Mouse (Mus musculus) right cerebral cortex, postnatal 36 days (tissue): ENCODE data around the gene Men1.
A peak's percentile ranks its signal among the peaks of the same experiment; 100 is the strongest.
"Not testable (repeated sequence)": the region's sequence is repeated elsewhere in the genome, so short reads cannot be mapped to it uniquely, and the experiment has no call there.

ENCODE experiments used
- DNase-seq, 2 experiments: peaks; one replicate each; pipeline ENCODE4 v3.0.0; 2022; ENCODE audit warnings: low spot score in 2 of 2, mixed read lengths in 1 of 2

Men1 gene

DNA sequence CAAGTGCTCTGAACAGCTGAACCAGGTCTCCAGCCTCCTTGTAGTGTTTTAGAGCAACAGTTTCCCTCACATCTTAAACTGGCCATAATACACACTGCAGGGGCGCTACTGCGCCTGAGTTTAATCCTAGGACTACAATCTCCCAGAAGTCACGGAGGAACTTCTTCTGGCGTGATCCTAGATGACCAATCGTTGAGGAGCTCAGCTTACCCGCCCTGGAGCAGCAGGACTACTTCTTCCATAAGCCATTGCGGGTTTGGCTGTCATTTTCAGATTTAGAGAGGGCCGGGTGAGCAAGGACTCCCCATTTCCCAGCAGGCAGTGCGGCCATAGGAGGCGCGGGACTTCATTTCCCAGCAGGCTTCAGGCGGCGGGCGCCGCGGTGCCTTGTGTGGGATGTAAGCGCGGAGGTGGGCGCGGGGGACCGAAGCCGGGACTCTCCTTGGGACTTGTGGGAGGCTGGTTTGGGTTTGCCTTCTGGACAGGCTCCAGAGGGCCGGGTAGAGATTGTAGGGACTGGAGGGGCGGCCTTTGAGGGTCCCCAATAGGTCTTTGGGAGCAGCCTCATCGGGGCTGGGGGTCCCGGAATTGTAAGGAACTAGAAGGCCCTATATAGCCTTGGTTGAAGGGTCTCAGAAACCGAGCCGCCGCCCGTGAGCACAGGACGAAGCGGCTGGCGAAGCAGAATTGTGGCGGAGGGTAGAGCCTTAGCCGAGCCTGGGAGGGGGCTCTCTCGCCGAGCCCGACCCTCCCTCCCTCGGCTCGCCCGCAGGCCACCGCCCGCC lies at the start of gene Men1:
Gene Men1 (plus strand): TSS at position 307 of the 785 bp plus-strand sequence.
- DNase-seq = peak; percentile 96 to 97

DNA sequence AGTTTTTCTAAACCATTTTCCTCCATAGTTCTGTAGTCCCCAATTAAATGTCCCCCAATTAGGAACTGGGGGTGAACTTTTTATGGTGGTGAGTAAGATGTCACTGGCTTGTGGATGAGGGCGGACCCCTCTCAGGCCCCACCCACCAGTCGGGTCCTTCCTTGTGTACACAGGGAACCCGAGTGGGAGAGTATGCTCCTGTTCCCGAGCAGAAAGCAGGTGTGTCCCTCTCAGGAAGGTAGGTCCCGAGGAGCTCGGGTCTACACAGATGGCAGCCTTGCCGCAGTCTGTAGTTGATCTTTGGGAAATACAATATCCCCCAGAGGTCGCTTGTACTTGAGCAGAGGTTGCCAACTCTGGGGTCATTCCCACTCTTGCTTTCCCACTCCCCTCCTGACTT lies 49.6 kb upstream of the Men1 start:
- DNase-seq = no peak

DNA sequence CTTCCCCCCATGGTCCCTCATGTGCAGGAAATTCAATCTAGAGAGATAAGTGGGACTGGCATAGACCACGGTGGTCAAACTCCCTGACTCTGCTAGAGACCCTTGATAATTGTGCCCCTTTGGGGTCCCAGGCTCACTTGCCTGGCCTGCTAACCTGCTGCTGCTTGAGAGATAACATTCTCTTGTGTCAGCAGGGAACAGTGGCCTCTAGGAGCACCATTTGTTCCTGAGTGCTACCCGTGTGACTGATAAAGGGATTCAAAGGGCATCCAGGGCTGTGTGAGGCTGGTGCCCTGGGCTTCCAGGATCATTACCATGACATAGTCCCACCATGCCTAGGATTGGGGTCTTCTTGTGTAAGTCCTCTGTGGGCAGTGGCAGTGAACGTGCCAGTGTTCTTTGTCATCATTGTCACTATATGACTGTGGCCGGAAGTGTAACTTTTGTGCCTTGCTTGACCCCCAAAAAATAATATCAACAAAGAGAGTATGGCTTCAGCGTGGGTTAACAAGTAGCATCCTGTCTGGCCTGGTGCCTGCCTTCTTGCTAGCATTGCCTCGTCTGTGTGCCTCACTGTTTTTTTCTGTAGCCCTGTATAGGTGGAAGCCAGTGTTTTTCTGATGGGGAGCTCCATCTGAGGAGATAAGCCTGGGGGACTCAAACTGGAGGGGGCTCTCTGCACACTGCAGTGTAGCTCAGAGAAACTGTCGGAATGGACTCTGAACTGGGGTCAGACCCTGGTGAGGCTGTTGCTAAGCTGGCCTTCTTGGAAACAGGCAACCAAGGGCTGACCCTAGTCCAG lies 48.9 kb upstream of the Men1 start:
- no peak for DNase-seq

DNA sequence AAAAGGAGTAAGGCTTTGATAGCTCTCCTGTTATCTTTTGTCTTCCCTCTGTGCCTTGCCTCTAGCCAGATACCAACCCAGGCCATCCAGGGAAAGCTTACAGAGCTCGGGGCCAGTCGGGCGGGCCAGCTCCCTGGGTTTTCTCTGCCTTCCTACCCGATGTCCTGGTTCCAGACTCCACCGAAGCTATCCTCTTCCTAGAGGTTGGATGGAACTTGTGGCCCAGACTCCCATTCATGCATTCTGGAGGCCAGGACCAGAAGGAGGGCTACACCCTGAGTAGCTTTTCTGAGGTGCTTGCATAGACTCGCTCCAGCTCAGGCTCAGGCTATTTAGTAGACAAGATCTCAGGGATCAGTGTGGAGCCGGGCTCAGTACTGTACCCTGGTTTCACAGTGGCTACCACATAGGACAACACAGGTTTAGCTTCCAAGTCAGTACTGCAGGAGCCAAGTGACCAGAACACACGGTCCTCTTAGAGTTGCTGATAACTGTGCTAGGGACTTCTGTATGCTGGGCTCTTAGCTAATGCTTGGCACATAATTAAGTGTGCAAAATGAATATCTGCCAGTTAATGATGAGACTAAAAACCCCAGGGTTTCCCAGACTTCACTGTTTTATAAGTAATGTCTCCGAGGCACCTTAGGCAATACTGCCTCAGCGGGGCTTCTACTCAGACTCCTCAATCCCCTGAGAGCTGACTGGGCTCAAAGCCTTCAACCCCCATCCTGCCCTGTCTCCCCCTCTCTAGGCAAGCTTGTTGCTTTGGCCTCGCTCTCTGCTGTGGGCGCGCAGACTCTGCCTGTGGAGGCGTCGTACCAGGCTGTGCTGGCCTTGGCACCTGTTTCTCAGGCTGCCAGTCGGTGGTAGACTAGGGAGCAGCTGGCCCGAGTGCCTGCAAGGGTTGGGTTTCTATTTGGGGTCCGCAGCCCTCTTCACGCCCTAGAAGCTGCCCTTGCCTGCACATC lies 48.1 kb upstream of the Men1 start:
- no peak for DNase-seq

DNA sequence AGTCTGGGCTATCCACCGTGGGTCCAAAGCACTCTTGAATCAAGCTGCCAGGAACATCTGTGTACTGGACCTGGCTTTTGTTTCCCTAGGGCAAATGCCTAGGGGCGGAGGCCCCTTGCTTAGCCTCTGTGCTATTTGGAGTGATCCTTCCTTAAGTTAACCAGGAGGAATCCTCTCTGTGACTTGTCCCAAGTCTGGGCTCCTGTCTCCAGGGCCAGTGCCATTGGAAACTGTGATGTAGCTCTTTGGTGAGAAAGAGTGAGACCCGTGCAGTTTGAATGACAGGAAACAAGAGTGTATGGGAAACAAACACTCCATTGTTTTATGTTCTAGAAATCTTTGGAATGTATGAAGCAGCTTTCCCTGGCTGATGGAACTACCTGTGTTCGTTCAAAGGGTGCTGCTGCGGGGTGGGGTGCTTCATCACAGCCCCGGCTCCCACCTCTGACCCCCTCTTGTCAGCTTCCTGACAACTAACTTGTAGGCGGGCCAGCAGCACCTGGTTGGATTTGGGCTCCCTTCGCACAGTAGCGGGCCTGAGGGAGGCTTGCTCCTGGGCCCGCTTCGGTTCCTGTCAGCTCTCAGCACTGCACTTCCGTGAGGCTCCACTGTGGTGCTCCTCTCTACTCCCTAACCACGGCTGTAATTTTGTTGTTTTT lies 46.4 kb upstream of the Men1 start:
- DNase-seq = no peak

DNA sequence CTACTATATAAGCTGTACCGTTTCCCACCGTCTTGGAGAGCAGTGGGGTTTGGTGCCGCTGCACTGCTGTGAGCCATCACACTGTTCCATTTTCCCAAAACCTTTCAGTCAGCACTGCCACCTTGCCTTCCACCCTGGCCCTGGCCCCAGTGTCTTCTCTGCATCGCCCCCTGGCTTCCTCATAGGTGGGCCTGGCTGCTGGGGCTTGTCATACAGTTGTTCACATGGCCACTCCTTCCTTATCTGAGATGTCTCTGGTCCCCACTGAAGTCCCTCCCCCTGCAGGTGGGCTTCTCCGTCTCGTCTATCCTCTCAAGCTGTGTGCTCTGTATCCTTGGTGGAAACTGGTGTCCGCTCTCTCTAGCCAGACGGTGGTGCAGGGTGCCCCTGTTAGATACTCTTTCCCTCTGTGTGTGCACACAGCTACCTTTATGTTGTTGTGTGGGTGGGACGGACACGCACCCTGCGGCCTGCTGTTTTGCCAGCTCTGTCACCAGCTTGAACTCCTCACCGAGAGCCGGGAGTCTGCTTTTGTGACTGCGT lies 45.0 kb upstream of the Men1 start:
- DNase-seq = no peak

DNA sequence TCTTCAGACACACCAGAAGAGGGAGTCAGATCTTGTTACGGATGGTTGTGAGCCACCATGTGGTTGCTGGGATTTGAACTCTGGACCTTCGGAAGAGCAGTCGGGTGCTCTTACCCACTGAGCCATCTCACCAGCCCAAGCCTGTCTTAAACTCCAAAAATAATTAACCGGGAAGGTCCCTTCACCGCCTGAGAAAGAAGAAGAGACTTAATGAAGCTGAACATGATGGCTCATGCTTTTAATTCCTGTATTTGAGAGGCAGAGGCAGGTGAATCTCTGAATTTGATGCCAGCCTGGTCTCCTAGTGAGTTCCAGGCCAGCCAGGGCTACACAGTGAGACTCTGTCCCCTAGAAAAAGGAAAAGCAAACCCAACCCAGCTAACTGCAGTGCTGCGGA lies 44.1 kb upstream of the Men1 start:
- DNase-seq = not testable (repeated sequence)

DNA sequence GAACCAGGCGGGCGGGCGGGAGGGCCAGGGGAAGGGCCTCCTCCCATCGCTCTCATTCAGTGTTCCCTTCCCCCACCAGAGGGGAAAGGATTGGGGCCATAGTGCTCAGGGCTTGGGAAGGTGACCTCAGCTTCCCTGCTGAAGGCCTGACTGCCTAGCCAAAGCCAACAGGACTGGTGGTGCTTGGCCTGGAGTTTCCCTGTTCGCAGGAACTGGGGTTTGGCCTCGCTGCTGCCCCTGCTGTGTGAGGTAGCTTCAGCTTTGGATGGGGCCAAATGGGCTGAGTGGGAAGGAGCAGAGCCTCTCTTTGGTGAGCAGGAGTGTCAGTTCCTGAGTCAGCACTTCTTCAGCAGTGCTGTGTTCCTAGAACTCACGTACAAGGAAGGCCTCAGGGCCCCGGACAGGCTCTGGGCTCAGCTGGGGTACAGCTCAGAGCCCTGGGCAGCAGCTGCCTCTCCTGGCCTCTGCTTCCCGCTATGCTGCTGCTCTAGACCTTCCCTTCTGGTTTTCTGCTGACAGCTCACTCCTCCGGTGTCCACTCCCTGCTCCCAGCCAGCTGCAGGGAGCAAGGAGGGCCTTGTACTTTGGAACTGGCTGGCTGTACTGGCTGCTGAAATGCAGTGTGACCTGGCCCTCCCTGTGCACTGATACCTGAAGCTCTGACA lies 43.5 kb upstream of the Men1 start:
- no peak for DNase-seq

DNA sequence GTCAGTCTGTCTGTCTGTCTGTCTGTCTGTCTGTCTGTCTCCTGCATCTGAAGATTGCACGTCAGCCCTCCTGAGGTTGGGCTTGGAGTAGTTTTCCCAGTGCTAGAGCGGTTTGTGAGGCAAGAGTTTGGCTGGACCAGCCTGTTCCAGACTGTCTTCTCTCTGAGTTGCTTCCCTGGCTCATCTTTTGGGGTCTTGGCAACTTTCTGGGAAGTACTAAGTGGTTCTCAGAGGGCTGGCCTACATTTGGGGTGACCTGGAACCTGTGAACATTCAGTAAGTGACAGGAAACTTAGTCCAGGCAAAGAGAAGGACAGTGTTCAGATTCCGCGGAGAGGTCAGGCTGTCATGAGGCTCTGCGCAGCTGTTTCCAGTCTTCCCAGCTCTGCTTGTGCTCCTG lies 42.5 kb upstream of the Men1 start:
- no peak for DNase-seq

DNA sequence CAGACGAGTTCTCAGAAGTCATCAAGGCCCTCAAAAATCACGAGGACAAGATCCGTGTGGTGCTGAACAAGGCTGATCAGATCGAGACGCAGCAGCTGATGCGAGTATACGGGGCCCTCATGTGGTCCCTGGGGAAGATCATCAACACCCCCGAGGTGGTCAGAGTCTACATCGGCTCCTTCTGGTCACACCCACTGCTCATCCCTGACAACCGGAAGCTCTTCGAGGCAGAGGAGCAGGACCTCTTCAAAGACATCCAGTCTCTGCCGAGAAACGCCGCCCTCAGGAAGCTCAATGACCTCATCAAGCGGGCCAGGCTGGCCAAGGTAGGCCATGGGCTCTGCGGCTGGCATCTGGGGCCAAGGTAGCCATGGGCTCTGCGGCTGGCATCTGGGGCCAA lies 40.5 kb upstream of the Men1 start:
- no peak for DNase-seq

DNA sequence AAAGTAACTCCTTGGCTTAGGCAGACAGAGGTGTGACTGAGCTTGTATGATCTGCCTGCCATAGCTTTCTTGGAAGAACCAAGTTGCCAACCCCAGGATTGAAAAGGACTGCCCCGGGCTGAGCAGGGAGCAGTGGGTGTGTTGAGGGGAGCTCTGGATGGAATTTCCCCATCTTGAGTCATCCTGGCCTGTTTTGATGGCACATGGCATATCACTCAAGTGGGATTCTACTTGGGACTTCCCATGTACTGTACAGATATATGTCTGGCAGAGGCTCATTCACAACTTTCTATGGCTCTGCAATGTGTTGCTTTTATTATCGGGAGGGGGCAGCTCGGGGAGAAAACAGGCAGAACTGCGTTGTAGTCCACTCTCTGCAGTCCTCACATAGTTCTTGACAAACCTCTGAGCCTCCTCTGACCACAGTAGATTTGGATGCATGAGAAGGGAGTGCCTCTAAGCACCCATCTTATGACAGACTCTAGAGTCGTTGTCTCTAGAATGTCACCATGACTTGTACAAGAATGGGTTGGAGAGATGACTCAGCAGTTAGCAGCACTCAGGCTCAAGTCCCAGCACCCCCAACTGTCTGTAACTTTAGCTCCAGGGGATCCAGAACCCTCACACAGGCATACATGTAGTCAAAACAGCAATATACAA lies 38.1 kb upstream of the Men1 start:
- DNase-seq = no peak

DNA sequence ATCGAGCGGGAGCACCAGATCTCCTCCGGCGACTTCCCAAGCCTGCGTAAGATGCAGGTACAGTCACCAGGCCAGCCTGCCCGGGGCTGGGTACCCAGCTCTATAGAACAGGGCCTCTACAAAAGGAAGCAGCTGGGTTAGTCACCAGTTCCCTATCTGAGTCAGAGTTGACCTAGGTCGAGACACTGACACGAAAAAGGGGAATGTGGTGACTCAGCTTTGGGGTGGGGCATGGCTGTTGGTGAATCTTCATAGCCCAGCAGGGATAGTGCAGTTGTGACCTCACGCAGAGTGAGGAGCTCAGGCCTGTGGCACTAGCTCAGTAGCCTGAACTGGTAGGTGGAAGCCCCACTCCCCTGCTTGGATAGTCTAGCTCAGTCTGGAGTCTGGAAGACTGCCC lies 37.1 kb upstream of the Men1 start:
- no peak for DNase-seq

DNA sequence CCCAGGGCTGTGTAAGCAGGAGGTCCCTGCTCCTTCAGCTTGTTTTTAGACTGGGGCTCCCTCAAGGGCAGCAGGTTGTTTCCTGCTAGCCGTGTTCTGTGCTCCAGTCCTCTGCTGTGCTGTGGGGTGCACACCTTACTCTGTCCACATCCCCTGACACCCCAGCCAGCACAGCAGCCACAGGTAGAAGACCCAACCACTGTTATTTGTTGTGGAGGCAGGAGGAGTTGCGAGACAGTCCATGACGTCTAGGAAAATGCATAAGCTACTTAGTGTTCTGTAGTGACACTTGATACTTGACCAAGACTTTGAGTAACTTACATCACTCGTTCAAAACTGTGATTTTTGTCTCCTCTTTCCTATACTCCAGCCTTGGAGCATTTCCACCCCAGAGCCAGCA lies 35.8 kb upstream of the Men1 start:
- no peak for DNase-seq

DNA sequence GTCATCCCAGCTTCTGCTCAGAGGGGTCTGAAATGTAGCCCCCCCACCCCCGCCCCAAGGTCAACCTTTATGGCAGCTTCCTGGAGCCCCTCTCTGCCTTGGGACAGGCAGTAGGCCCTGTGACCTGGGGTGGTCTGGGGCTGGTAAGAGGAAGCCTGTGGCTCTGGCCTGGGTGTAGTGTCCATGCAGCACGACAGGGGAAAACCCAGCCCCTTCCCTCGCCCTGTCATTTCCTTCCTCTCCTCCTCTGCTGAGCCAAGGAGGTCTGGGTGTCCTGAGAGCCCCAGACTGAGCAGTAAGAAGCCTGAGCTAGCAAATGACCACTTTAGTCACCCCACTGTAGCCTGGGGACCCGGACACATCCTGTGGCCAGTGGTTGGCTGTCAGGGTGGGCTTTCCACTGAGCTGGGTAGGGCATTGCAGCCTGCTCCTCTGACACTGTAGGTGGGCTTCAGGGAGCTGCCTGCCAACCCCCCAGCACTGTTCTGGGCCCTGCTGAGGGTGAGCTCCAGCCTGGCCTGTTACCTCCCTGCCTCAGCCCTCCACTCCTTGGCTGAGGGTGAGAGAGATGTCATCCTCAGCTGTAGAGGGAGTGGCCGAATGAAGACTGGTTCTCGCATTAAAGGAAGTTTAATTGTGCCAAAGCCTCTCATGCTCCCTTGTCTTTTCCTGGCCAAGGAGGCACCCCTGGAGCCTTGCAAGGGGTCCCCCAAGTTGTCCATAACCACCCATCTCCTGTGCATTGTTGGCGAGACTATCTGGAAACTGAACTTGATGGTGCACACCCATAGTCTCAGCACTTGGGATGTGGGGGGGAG lies 35.1 kb upstream of the Men1 start:
- no peak for DNase-seq

DNA sequence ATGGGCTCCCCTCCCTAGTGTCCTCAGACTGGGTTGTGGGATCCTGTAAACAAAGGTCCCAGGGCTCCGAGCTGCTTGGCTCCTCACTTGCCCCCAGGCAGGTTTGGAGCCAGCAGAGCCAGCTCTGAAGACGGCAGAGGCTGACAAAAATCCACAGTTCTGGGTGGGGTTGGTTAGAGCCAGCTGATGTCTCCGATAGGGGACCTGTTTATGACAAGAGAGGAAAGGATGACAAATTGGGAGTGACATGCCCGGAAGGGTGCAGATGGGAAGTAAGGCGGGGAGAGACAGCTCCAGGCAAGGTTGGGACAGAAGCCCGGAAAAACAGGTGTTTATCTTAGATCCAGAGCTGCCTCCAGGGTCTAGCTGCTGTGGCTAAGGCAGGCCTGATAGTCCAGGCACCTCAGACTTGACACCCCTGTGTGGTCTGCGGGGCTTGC lies 34.4 kb upstream of the Men1 start:
- no peak for DNase-seq

DNA sequence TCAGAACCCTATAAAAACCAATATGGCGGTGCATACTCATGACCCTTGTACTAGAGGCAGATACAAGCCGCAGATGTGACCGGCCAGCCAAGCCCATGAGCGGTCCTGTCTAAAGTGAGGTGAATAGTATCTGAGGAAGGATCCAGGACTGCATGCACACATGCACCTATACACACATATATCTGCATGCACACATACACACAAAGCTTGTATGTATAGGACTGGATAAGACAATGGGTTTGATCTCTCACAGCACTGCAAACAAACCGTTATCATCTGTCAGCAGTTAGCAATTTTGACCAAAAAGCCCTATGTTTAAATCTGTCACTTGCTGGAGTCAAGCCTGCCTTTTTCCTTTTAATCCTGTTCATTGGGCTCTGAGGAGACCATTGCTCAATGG lies 32.7 kb upstream of the Men1 start:
- no peak for DNase-seq

DNA sequence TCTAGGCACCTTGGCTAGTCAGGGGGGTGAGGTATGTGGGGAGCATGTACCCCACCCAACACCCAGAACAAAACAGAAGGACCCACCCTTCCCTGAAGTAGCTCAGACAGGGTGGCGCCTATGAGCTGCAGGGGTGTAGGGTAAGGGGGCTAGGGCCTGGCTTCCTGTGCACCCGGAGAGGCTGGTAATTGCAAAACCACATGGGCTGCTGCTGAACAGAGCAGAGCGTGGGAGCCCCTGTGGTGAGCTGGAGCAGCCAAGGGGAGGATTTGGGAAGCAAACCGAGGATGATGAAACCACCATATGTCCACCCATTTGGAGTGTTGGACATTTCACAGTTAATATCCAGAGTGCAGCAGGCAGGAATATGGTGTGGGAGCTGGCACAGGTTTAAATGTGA lies 32.3 kb upstream of the Men1 start:
- peak in 1 of 2 experiments; percentile 9 for DNase-seq

DNA sequence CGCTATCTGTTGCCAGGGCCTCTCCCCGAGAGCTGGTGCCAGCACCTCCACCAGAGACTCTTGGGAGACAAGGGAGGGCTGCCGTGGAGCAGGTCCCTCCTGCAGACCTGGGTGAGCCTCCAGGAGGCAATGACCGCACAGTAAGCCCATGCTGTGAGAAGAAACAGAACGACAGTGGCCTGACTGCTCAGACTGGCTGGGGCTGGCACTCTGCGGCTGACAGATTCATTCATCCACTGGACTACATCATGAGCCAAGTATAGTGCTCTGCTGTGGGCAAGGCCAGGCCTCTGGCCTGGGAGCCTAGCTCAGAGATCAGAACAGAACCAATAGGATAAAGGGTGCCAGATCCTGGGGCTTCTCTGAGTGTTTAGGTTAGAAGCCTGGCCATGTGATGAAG lies 30.9 kb upstream of the Men1 start:
- no peak for DNase-seq
